Mouse (Mus musculus) Patski (cell line): ENCODE measurements at regions not wholly inside any gene's neighbourhood (a gene's known extent, or its start where the extent isn't known, plus 50 kb on each side); places are given as distances from the start of the nearest gene placed in this dataset.
"Not testable (repeated sequence)": the region's sequence is repeated elsewhere in the genome, so short reads cannot be mapped to it uniquely, and the experiment has no call there.

Experiments
- ATAC-seq: fragments of 100-300 bp; one replicate; pipeline ENCODE4 v1.8.0; 2021
- CTCF ChIA-PET: fragments of 350-600 bp; sonication (Branson Sonifier 250); formaldehyde crosslinking; loops from one replicate; lab custom pipeline; 2022; ENCODE audit warnings: inconsistent platforms; lab: Charles Lee
- POLR2A ChIA-PET: fragments of 350-600 bp; sonication (Branson Sonifier 250); formaldehyde crosslinking; loops from one replicate; lab custom pipeline; 2022; ENCODE audit warnings: antibody characterized with exemption, inconsistent platforms; lab: Charles Lee
- DNase-seq: peaks from one replicate; pipeline ENCODE4 v3.0.0-alpha.2; 2011; ENCODE audit warnings: low read depth, low spot score
- H3K27me3 ChIP-seq: fragments of 371-371 bp; one replicate; pipeline ENCODE4 v1.5.1; 2021
- CTCF ChIP-seq: fragments of 100-300 bp; IDR thresholded peaks from one replicate; pipeline ENCODE4 v1.5.1; 2021
- in situ Hi-C: fragments of 300-500 bp; cut with MboI; formaldehyde crosslinking; loops from 3 replicates; pipeline ENCODE4 v1.11.1; 2018; ENCODE audit warnings: low pct_unique_long_range_greater_than_20kb, mixed read lengths

- in situ Hi-C loops: no loop called here
These were observed 624.9 kb downstream of the Fam19a2 start for GRCm38 (mm10) chr10:123888681-123889172.

GRCm38 (mm10) chr10:123919054-123919453, 655.3 kb downstream of the Fam19a2 start:
- no peak for ATAC-seq
- no peak for TF ChIP-seq CTCF
- no peaks in the 10 kb centered on the region for H3K27me3 ChIP-seq

More at GRCm38 (mm10) chr10:123888681-123889172, 624.9 kb downstream of the Fam19a2 start:
- no peak for TF ChIP-seq CTCF
- POLR2A ChIA-PET: interaction anchor here (0.7 kb wide), 1 partner anchor 128 kb away, joined by 3 read pairs; no protein-coding TSS in a partner anchor
- DNase-seq: no peak
- CTCF ChIA-PET: interaction anchor here (0.8 kb wide), 1 partner anchor 41 kb away, joined by 3 read pairs; no protein-coding TSS in a partner anchor
- no peak for ATAC-seq
- no peaks in the 10 kb centered on the region for H3K27me3 ChIP-seq

DNA sequence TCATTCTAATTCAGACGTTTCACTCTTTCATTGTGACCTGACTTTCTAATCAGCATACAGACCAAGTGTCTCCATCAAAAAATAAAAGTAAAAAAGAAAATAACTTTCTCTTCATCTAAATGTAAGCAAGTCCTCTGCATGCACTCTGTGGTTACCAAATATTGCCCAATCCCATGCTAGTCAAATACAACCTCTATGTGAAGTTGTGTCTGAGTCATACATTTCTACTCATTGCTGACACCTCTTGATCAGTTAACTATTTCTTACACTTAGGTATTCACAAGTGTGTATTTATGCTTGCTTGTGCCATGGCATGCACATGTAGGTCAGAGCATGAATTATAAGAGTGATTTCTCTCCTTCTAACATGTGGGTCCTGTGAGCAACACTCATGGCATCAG, 666.2 kb downstream of the Fam19a2 start:
- H3K27me3 ChIP-seq: no peaks in the 10 kb centered on the region
- TF ChIP-seq CTCF: no peak
- no peak for ATAC-seq
- no peak for DNase-seq
- ChIA-PET POLR2A (no interaction called here), CTCF (no interaction called here)
- in situ Hi-C loops: no loop called here

More at GRCm38 (mm10) chr10:123919054-123919453, 655.3 kb downstream of the Fam19a2 start:
- in situ Hi-C loops: no loop called here
- POLR2A ChIA-PET: no interaction called here
- CTCF ChIA-PET: no interaction called here
- DNase-seq: no peak

- DNase-seq, CTCF ChIA-PET, ATAC-seq: not testable (repeated sequence)
These were observed 674.9 kb downstream of the Fam19a2 start for GRCm38 (mm10) chr10:123938732-123939131.

More at GRCm38 (mm10) chr10:123938732-123939131, 674.9 kb downstream of the Fam19a2 start:
- H3K27me3 ChIP-seq, in situ Hi-C loops, POLR2A ChIA-PET: not testable (repeated sequence)
